8 mouse cellular contexts compared by ENCODE assay signal in the genomic region with DNA sequence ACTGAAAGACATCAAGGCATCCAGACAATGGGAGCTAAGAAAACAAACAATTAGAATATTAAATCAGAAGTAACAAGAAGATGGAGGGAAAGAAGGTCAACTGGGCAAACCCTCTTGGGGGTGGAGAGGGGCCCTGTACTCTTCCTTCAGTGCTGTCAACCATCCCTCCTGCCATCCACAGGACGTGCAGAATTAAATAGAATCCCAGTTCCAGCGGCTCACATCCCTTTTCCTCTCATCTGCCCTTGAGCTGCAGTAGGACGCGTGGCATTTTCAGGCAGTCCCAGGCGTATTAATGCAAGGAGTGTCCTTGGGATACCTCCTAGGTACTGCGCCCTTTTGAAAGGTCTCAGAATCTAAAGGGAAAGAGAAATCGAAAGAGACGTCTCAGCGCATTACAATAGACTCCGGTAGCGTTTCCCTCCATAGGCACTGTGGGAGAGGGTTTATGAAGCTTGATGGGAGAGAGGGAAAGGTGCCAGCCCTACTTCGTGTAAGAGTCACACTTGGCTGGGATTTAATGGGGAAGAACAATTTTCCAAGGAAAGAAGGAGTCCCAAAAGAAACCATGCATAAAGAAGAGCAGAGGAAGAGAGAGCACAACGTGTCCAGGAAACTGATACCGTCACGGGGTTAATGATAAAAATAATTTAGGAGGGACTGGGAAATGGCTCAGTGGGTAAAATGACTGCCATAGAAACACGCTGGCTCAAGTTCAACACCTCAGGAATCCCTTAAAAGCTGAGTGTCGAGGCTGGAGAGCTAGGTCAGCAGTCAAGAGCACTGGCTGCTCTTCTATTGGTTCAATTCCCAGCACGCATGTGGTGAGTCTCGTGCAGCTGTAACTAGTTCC.
DNase-seq lines count a peak whose midpoint lies in the region; ATAC-seq and TF ChIP-seq lines count a peak whose summit lies in the region.

No protein-coding gene starts in this region.

- peak overlapping the region; percentile 48 for H3K4me2 ChIP-seq in hindbrain, embryonic 15.5 days
- H3K4me2 ChIP-seq in liver, embryonic 14.5 days (ENCODE audit: low read depth) = peak overlapping the region; percentile 3; the same call in 1 of the 2 replicates

- ATAC-seq in hindbrain, embryonic 15.5 days (ENCODE audit: low FRiP score, low read depth) = peak; percentile 31; the same call in 1 of the 2 replicates
- no peak for ATAC-seq in liver, embryonic 14.5 days (ENCODE audit: insufficient read depth)

- no peak for TF ChIP-seq CTCF in liver, embryonic 14.5 days (IDR thresholded peaks at IDR 0.05; ENCODE audit: low read depth)

- 39% methylated on average over 19 of the region's 19 CpGs for WGBS in heart, embryonic 10.5 days
- WGBS in embryonic facial prominence, embryonic 10.5 days = 33% methylated on average over 19 of the region's 19 CpGs
- 20% methylated on average over 19 of the region's 19 CpGs for WGBS in hindbrain, embryonic 15.5 days
- 31% methylated on average over 19 of the region's 19 CpGs for WGBS in liver, embryonic 14.5 days (ENCODE audit: insufficient replicate concordance)

- no peak overlapping the region for H3K9ac ChIP-seq in hindbrain, embryonic 15.5 days
- H3K9ac ChIP-seq in liver, embryonic 14.5 days (replicated peaks) = no peak overlapping the region

- no peak for DNase-seq in heart, embryonic 10.5 days (ENCODE audit: low spot score)
- no peak for DNase-seq in heart, postnatal 25 days (ENCODE audit: low spot score)
- DNase-seq in embryonic facial prominence, embryonic 10.5 days (ENCODE audit: low spot score) = no peak
- DNase-seq in liver, embryonic 14.5 days (ENCODE audit: low read depth in 3 of 3, low spot score in 3 of 3) = no peak
- no peak for DNase-seq in urinary bladder, postnatal 4 days (ENCODE audit: low spot score in 2 of 2)
- no peak for DNase-seq in cerebellum, adult 11 months
- DNase-seq in adrenal gland, postnatal 25 days = no peak

- H3K4me1 ChIP-seq in heart, embryonic 10.5 days = peaks cover 20% of the 10 kb centered on the region
- H3K4me1 ChIP-seq in embryonic facial prominence, embryonic 10.5 days = peaks cover 45% of the 10 kb centered on the region
- peaks cover 28% of the 10 kb centered on the region for H3K4me1 ChIP-seq in hindbrain, embryonic 15.5 days (replicated peaks)
- H3K4me1 ChIP-seq in liver, embryonic 14.5 days (replicated peaks; ENCODE audit: control insufficient read depth in 2 of 2, insufficient read depth in 2 of 2, low read length in 1 of 2) = no peaks in the 10 kb centered on the region

- H3K4me3 ChIP-seq in heart, embryonic 10.5 days = peak overlapping the region; percentile 28
- H3K4me3 ChIP-seq in embryonic facial prominence, embryonic 10.5 days = peak overlapping the region; percentile 28; the same call in 1 of the 2 replicates
- H3K4me3 ChIP-seq in hindbrain, embryonic 15.5 days = 0 out of 2 replicates have a peak overlapping the region, but pooled peaks have one; percentile 6
- H3K4me3 ChIP-seq in liver, embryonic 14.5 days (ENCODE audit: insufficient read depth in 1 of 2, low read depth in 2 of 2, low read length in 2 of 2) = no peak overlapping the region

- TF ChIP-seq EP300 in liver, embryonic 14.5 days (IDR thresholded peaks at IDR 0.05; ENCODE audit: low read depth) = no peak

- H3K9me3 ChIP-seq in heart, embryonic 10.5 days = no peaks in the 10 kb centered on the region
- H3K9me3 ChIP-seq in embryonic facial prominence, embryonic 10.5 days = no peaks in the 10 kb centered on the region
- H3K9me3 ChIP-seq in hindbrain, embryonic 15.5 days = no peaks in the 10 kb centered on the region
- H3K9me3 ChIP-seq in liver, embryonic 14.5 days (ENCODE audit: control insufficient read depth, low read length) = no peaks in the 10 kb centered on the region

- no peaks in the 10 kb centered on the region for H3K36me3 ChIP-seq in heart, embryonic 10.5 days
- H3K36me3 ChIP-seq in embryonic facial prominence, embryonic 10.5 days (replicated peaks) = no peaks in the 10 kb centered on the region
- H3K36me3 ChIP-seq in hindbrain, embryonic 15.5 days = no peaks in the 10 kb centered on the region
- no peaks in the 10 kb centered on the region for H3K36me3 ChIP-seq in liver, embryonic 14.5 days (replicated peaks; ENCODE audit: control insufficient read depth, insufficient read depth, low read depth)

- no peaks in the 10 kb centered on the region for H3K27me3 ChIP-seq in heart, embryonic 10.5 days (ENCODE audit: insufficient read depth, poor library complexity, severe bottlenecking)
- no peaks in the 10 kb centered on the region for H3K27me3 ChIP-seq in embryonic facial prominence, embryonic 10.5 days (replicated peaks; ENCODE audit: low read depth, poor library complexity, severe bottlenecking)
- H3K27me3 ChIP-seq in hindbrain, embryonic 15.5 days = no peaks in the 10 kb centered on the region
- no peaks in the 10 kb centered on the region for H3K27me3 ChIP-seq in liver, embryonic 14.5 days (ENCODE audit: control insufficient read depth, insufficient read depth, low read length)

- H3K27ac ChIP-seq in heart, embryonic 10.5 days = peak overlapping the region; percentile 17; the same call in 1 of the 2 replicates
- peak overlapping the region; percentile 86 for H3K27ac ChIP-seq in embryonic facial prominence, embryonic 10.5 days (replicated peaks)
- peak overlapping the region; percentile 27 for H3K27ac ChIP-seq in hindbrain, embryonic 15.5 days (replicated peaks)
- H3K27ac ChIP-seq in liver, embryonic 14.5 days = no peak overlapping the region

- intact Hi-C loops in heart, postnatal 25 days (cut with DNase I) = no loop called here

Comparison
In these comparisons a context has a peak if more than half of its experiments do, and no peak if none do; other contexts are left out.
1. H3K4me3 ChIP-seq: peak in heart, embryonic 10.5 days (single experiment), embryonic facial prominence, embryonic 10.5 days (single experiment) and hindbrain, embryonic 15.5 days (single experiment); none in liver, embryonic 14.5 days (0 of 2).